Mouse (Mus musculus): ENCODE measurements at regions not wholly inside any gene's neighbourhood (a gene's known extent, or its start where the extent isn't known, plus 50 kb on each side); places are given as distances from the start of the nearest gene placed in this dataset.

DNA sequence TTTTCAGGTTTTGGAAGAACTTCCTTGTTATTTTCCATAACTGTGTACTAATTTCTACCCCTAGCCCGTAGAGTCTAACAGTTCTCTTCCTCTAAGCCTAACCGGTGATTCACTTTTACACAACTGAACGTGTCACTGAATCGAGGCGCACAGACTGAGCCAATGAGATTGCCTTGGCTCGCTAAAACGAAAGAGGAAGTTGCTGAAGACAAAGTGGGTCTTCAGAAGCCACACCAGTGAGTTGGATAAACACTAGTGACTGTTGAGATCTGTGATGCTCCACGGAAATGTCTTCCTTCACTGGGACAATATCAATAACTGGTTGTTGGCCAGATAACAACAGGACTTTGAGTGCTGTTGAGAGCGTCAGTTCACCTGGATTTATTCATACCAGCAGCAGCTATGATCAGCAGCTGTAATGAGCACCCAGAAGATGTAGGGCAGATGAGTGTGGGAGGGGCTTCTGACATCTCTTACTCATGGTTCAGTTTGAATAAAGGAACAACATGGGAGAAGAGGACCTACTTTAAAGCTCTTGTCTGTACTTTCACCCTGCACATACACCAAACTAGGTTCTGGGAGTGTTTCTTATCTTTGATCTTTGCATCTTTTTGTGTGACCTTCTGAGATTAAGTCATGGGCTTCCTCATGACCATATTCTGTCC lies 75.3 kb upstream of the Igfbp7 start:
- TF ChIP-seq CTCF (IDR thresholded peaks at IDR 0.05; ENCODE audit: low read depth, low read length) = no peak
- TF ChIP-seq POLR2A (IDR thresholded peaks at IDR 0.05; ENCODE audit: borderline replicate concordance, low read depth, low read length) = no peak
